Mouse (Mus musculus) neural tube, embryonic 11.5 days (tissue): ENCODE results near the gene Stag3. TPM values are rescaled to one million over a fixed set of nuclear protein-coding genes. Genes with fewer than 3 reads are reported as not detected.
A peak's percentile ranks its signal among the peaks of the same experiment; 100 is the strongest.

Experiments
- ATAC-seq: fragments of 200-750 bp; cut with Nextera tagmentation; 2 replicates; pipeline ENCODE4 v1.8.0; 2017; ENCODE audit warnings: moderate number of reproducible peaks, mild to moderate bottlenecking, moderate TSS enrichment, moderate library complexity; ENCODE audit not compliant: insufficient read depth, low FRiP score, low TSS enrichment
- DNase-seq: peaks from one replicate; pipeline ENCODE4 v3.0.0-alpha.2; 2015; ENCODE audit warnings: low spot score
- H3K27ac ChIP-seq: fragments of 300-500 bp; sonication (generic); 2 replicates; pipeline ENCODE4 v1.5.1; 2014; ENCODE audit warnings: low read depth, mild to moderate bottlenecking, low read length
- H3K27me3 ChIP-seq: fragments of 300-500 bp; sonication (generic); 2 replicates; pipeline ENCODE4 v1.6.1; 2014; ENCODE audit warnings: mild to moderate bottlenecking, low read length, mixed read lengths; ENCODE audit not compliant: control insufficient read depth, insufficient read depth
- H3K36me3 ChIP-seq: fragments of 300-500 bp; sonication (generic); 2 replicates; pipeline ENCODE4 v1.6.1; 2014; ENCODE audit warnings: mild to moderate bottlenecking, low read length, moderate library complexity, mixed read lengths; ENCODE audit not compliant: control insufficient read depth, insufficient read depth
- H3K4me1 ChIP-seq: fragments of 300-500 bp; sonication (generic); 2 replicates; pipeline ENCODE4 v1.6.1; 2014; ENCODE audit warnings: low read length, mixed read lengths; ENCODE audit not compliant: control insufficient read depth, insufficient read depth
- H3K4me2 ChIP-seq: fragments of 300-500 bp; sonication (generic); 2 replicates; pipeline ENCODE4 v1.6.1; 2014; ENCODE audit warnings: low read depth, mild to moderate bottlenecking, moderate library complexity
- H3K4me3 ChIP-seq: fragments of 300-500 bp; sonication (generic); 2 replicates; pipeline ENCODE4 v1.5.1; 2014; ENCODE audit warnings: low read depth, low read length
- H3K9ac ChIP-seq: fragments of 300-500 bp; sonication (generic); 2 replicates; pipeline ENCODE4 v1.6.1; 2014; ENCODE audit warnings: mild to moderate bottlenecking, low read length
- H3K9me3 ChIP-seq: fragments of 300-500 bp; sonication (generic); 2 replicates; pipeline ENCODE4 v1.6.1; 2016; ENCODE audit warnings: low read length; ENCODE audit not compliant: control insufficient read depth
- WGBS: fragments of 180-500 bp; shearing (Covaris S2); extraction: QIAGEN DNeasy Blood & Tissue Kit; methylation state at CpG from one replicate; pipeline ENCODE4 v1.1.7; 2014; 5-methylcytosine and 5-hydroxymethylcytosine counted together
- polyA plus RNA-seq: library from polyadenylated mRNA; unstranded; fragments of >200 nt; fragmentation: Nextera tagmentation; extraction: Ambion mirVana; gene quantifications from 2 replicates; pipeline ENCODE4 v1.2.1, GENCODE M21; 2014

Gene Stag3
- 2.7 and 3.2 TPM in 2 replicates for polyA plus RNA-seq

DNA sequence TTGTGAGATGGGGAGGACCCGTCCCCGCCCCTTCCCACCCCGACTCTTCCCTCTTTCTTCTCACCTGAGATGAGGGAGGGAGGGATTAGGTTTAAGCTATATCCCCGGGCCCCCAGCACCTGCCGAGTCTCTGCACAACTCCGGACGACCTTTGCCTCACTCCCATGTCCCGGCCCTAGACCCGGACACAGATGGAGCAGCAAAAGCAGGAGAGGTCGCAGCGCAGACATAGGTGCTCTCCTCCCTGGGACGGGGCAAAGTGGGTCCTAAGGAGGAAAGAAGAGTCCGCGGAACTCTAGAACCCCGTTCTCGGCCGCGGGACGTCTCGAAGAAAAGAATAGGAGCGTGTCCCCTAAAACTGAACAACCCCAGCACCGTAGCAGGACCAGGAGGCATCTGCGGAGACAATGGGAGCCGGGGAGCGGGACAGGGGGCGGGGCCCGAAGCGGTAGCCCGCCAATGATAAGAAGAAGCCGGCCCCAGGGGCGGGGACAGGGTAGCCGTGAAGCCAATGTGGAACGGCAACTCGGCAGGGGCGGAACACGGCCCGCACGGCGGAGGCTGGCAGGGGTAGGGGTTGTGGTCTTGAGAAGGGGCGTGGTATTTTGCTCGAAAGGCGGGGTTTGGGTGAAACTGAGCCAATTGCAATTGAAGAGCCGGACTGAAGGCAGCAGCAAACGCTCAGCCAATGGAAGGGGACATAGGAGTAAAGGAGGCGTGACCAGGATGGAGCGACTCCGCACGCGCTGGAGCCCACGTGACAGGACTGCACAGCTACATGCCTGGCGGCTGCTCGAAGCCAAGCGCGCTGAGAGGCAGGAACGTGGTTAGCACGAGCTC lies at the start of gene Stag3, which contains the start of the genes Gm43720 and Gpc2:
Gene Stag3, plus strand, starts transcription at position 656 of the 840 bp plus-strand sequence.
Gene Gm43720, minus strand, starts transcription at position 374 of the 840 bp plus-strand sequence.
Gene Gpc2, minus strand, starts transcription at position 421 of the 840 bp plus-strand sequence.
- Histone ChIP-seq H3K27ac (peak within 1 kb of the TSS; percentile 63; the same call in 1 of the 2 replicates), H3K9me3 (no peaks in the 10 kb centered on the region), H3K9ac (peak within 1 kb of the TSS; percentile 77), H3K4me1 (peaks cover 35% of the 10 kb centered on the region), H3K4me3 (peak within 1 kb of the TSS; percentile 67), H3K27me3 (no peaks in the 10 kb centered on the region), H3K36me3 (peaks cover 4% of the 10 kb centered on the region), H3K4me2 (peak within 1 kb of the TSS; percentile 54)
- peak; percentile 99 for DNase-seq
- under 1% methylated on average over 52 of the region's 56 CpGs for WGBS
- ATAC-seq = peak; percentile 98

DNA sequence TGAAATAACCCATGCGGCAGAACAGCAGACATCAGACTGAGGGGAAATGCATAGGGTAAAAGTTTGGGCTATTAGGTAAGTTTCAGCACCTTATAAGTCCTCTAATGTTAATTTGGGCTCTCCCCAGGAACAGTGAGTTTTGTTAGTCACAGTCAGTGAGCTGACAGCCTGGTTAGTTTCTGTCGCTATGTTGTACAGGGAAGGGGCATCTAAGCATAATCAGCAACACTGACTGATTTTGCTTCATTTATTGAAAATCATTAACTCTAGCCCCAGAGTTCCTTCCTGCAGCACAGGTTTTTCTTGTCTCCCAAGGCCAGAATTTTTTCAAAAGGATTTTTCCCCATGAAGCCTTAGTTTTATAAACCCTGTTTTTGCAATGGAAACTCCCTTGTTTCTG lies 46.3 kb upstream of the Stag3 start:
- DNase-seq (no peak), ATAC-seq (no peak)
- WGBS = 87% methylated on average over 2 of the region's 2 CpGs
- H3K4me1 ChIP-seq = no peaks in the 10 kb centered on the region
- H3K4me2 ChIP-seq = no peak overlapping the region
- H3K9ac ChIP-seq = no peak overlapping the region
- H3K27ac ChIP-seq = no peak overlapping the region
- H3K36me3 ChIP-seq = no peaks in the 10 kb centered on the region
- H3K9me3 ChIP-seq = no peaks in the 10 kb centered on the region
- no peaks in the 10 kb centered on the region for H3K27me3 ChIP-seq
- H3K4me3 ChIP-seq = no peak overlapping the region

DNA sequence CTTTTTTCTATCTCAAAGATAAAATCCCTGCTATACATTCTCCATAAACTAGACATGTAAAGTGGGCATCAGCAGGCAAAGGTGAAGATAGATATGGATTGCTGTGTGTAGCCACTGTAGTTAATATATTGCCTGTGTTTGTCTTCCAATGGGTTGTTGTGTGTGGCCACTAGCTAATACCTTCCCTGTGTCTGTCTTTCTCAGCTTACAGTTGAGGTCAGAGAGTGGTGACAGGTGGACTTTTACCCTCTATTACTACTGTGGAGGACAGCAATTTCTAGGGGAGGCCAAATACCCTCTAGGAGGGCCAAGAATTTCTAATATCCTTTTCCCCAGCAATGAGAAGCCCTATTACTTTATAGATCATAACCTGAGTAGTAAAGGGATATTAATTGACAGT lies 45.8 kb upstream of the Stag3 start:
- Histone ChIP-seq H3K9me3 (no peaks in the 10 kb centered on the region), H3K27me3 (no peaks in the 10 kb centered on the region), H3K36me3 (no peaks in the 10 kb centered on the region), H3K4me3 (no peak overlapping the region), H3K4me1 (no peaks in the 10 kb centered on the region), H3K4me2 (no peak overlapping the region), H3K27ac (no peak overlapping the region), H3K9ac (no peak overlapping the region)
- DNase-seq = no peak
- no peak for ATAC-seq

DNA sequence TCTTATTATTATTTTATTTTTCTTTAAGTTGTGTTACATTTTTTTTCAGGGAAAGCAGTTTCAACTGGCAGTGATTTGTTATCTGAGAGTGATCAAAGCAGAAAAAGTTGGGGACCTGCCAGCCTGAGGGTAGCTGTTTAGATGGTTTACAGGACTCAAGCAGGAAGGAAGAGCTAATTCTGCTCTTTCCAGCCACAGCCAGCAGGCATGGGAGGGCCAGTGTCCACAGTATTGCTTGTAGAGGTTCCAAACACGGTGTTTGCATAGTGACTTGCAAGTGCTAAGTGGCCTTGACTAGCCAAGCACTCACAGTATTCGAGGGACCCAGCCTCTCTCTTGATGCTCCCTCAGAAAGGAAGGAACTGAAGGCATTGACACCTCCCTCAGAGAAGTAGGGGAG lies 38.5 kb upstream of the Stag3 start:
- Histone ChIP-seq H3K9me3 (no peaks in the 10 kb centered on the region), H3K4me1 (no peaks in the 10 kb centered on the region), H3K27ac (no peak overlapping the region), H3K27me3 (no peaks in the 10 kb centered on the region), H3K9ac (no peak overlapping the region), H3K4me3 (no peak overlapping the region), H3K4me2 (no peak overlapping the region), H3K36me3 (no peaks in the 10 kb centered on the region)
- DNase-seq (no peak), ATAC-seq (no peak)
- 34% methylated on average over 2 of the region's 2 CpGs for WGBS

DNA sequence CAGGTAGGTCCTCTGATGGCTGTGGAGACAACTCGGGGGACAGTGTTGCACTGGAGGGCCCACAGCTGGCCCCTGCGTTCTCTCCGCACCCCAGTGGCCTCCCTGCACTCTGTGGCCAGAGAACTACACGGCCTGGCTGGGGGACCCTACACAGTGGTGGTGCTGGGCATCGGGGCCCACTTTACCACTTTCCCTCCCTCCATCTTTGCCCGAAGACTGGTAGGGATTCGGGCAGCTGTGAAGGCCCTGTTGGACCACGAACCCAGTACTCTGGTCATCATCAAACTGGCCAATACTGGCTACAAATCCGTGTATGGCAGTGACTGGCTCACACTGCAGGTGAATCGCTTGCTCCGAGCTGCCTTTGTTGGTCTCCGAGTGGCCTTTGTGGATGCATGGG lies 28.9 kb upstream of the Stag3 start:
- Histone ChIP-seq H3K9me3 (no peaks in the 10 kb centered on the region), H3K4me2 (no peak overlapping the region), H3K9ac (no peak overlapping the region), H3K27me3 (no peaks in the 10 kb centered on the region), H3K27ac (no peak overlapping the region), H3K4me1 (peaks cover 3% of the 10 kb centered on the region), H3K36me3 (no peaks in the 10 kb centered on the region), H3K4me3 (no peak overlapping the region)
- ATAC-seq (no peak), DNase-seq (no peak)
- 85% methylated on average over 12 of the region's 12 CpGs for WGBS

DNA sequence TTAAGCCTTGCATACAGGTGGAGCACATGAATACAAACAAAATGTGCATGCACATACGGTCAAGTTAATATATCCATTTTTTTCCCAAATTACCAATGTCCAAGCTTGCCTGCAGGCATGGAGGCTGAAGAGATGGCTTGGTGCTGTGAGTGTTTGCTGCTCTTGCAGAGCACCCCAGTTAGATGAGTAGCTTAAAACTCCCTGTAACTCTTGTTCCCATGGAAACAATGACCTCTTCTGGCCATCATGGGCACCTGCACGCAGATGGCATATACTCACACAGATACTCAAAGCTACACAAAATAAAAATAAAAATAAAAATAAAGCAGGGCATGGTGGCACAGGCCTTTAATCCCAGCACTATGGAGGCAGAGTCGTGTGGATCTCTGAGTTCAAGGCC lies 27.0 kb upstream of the Stag3 start:
- H3K36me3 ChIP-seq = no peaks in the 10 kb centered on the region
- H3K4me3 ChIP-seq = no peak overlapping the region
- no peak overlapping the region for H3K27ac ChIP-seq
- H3K4me2 ChIP-seq = no peak overlapping the region
- H3K27me3 ChIP-seq = no peaks in the 10 kb centered on the region
- H3K9ac ChIP-seq = no peak overlapping the region
- H3K4me1 ChIP-seq = peaks cover 7% of the 10 kb centered on the region
- WGBS = 91% methylated on average over 3 of the region's 3 CpGs
- ATAC-seq (no peak), DNase-seq (no peak)
- no peaks in the 10 kb centered on the region for H3K9me3 ChIP-seq

DNA sequence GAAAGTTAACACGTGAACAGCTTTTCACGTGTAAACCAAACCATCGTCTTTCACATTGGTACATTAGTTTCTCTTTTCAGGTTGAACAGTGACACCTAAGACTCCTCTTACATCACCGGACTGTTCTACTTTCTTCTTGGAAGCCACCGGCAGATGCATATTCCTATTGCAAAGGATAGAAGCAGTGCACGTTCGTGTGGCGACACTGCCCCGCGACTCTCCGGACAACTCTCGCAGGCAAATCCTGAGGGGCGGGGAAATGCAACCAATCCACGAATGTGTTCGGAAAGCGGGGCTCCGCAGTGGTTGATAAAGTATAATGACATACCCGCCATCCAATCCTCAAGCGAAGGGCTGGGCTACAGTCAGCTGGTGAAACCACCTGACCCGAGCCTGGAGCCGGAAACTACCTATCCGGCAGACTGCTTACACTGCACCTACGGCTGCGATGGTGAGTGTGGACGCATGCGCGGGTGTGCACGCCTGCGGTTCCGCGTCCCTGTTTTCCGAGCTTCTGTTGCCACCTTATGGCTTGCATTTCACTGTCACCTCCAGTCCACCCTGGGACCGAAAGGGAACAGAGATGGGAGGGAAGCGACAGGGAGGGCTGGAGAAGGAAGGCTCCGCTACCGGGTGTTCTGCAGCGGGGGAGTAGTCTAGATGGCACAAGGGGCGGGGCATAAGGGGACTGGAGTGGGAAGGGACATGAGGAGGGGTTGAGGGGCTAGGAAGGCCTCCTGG lies 24.5 kb upstream of the Stag3 start, which contains the start of gene Lamtor4:
Gene Lamtor4, plus strand, starts transcription at position 130 of the 741 bp plus-strand sequence.
- ATAC-seq (peak; percentile 99), DNase-seq (peak; percentile 90)
- WGBS = under 1% methylated on average over 38 of the region's 38 CpGs
- Histone ChIP-seq H3K9ac (peak within 1 kb of the TSS; percentile 53), H3K4me1 (peaks cover 7% of the 10 kb centered on the region), H3K27ac (peak within 1 kb of the TSS; percentile 28; the same call in 1 of the 2 replicates), H3K4me3 (peak within 1 kb of the TSS; percentile 60), H3K4me2 (peak within 1 kb of the TSS; percentile 77), H3K27me3 (no peaks in the 10 kb centered on the region), H3K36me3 (peaks cover 10% of the 10 kb centered on the region), H3K9me3 (no peaks in the 10 kb centered on the region)

DNA sequence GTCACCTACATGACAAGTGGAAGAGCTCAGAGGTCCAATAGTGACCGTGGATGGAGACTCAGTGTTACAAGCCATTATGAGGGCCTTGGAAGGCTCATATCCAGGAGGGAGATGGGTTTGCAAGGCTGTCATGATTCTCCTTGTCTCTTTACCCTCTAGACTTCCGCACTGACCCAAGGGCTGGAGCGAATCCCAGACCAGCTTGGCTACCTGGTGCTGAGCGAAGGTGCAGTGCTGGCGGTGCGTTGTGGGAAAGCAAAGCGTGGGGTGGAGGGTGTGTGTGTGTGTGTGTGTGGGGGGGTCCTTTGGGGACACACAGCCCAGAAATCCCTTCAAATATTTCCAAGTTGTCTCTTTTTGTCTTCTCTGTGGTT lies 24.0 kb upstream of the Stag3 start:
- H3K4me2 ChIP-seq = peak overlapping the region; percentile 77
- WGBS = 36% methylated on average over 7 of the region's 7 CpGs
- peak overlapping the region; percentile 28; the same call in 1 of the 2 replicates for H3K27ac ChIP-seq
- peaks cover 10% of the 10 kb centered on the region for H3K36me3 ChIP-seq
- DNase-seq = no peak
- peak overlapping the region; percentile 60 for H3K4me3 ChIP-seq
- no peak; the same call in 1 of the 2 replicates for ATAC-seq
- no peaks in the 10 kb centered on the region for H3K27me3 ChIP-seq
- H3K4me1 ChIP-seq = peaks cover 7% of the 10 kb centered on the region
- no peaks in the 10 kb centered on the region for H3K9me3 ChIP-seq
- H3K9ac ChIP-seq = peak overlapping the region; percentile 53
